Mouse (Mus musculus) MN1 (cell line): ENCODE measurements around the gene Cradd.

Experiments used
- DNase-seq: peaks from one replicate; pipeline ENCODE4 v3.0.0-alpha.2; 2016; ENCODE audit warnings: low spot score

Cradd gene

DNA sequence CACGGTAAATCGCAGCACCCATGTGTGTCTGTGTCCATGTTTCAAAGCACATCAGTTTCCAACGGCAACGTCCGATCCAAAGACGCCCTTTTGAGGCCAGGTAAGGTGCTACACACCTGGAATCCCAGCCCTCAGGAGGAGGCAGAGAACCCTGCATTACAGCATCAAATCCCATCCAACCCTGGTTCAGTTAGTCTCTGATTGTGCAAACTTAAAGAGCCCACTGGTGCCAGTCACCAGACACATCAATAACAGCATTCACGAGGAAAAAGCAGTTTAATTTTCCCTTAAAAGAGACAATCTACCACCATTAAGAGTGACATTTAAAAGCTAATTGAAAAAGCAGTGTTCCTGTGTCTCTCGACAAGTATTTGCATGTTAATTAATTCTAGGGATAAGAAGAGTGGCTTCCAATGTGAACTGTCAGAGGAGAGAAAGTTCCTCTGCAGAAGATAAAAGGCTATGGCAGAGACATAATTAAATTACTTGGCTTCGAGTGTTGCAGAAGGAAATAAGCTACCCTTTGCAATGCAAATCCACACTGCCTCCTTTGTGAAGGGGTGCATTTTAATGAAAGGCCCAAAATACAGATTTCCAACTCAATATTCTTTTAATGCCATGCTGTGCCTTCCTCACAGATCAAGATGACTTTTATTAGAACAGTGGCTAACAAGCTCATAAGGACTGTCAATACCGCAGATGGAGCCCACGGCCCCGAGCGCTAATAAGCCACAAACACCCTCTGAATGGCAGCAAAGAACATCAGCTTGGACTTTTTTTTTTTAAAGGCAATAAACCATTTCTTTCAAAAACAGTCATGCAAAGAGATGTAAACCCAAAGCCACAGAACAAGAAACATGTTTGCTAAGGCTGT lies 84.5 kb downstream of the Cradd start:
- DNase-seq, result peak; percentile 52

DNA sequence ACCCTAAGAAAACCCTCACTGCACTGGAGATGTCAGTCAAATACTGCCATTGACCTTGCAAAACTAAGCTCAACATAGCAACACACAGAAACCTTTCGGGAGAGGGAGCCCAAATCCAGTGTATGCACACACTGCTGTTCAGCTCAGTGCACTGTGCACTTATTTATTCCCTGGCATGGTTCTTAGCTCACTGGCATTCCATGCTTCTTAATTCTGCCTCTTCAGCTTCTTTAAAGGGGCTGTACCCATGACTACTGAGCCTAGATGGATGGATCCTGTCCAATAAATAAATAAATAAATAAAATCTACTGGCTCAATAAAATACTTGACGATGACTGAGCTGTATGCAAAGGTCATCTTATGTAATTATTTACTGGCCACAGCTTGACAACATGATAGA lies 85.3 kb downstream of the Cradd start:
- no peak for DNase-seq

DNA sequence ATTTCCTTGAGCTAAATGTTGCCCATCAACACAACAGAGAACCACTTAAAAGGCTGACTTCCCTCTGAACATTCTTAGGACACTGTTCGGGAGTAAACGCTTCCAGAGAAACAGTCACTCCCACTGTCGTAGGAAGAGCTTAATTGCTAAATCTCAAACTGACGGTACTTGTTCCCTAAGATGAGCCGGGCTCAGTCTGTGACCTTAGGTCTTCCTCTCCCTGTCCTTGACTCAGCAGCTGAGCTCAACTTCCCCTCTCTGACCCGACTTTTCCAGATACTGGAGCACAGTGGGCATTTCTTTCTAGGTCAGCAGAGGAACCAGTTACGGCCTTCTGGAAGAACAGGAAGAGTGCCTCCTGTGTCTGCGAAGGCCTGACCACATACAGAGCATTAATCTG lies 87.7 kb downstream of the Cradd start:
- DNase-seq, result no peak

DNA sequence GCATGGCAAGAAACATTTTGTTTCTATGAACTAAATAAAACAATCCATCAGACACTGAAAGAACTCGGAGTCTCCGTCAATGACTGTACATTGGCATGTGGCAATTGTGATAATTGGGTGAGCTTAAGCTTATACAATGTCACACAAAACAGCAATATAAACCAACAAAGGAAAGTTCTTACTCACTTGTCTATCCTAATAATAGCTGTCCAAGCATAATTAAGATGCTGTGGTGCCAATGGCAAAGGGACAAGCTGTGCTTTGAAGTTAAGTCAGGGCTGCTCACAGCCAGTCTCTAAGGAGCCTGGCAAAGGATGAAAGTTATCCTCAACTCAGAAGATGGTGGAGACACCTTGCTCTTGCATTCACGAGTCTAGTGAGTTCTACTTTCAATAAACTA lies 89.3 kb downstream of the Cradd start:
- DNase-seq, result no peak

DNA sequence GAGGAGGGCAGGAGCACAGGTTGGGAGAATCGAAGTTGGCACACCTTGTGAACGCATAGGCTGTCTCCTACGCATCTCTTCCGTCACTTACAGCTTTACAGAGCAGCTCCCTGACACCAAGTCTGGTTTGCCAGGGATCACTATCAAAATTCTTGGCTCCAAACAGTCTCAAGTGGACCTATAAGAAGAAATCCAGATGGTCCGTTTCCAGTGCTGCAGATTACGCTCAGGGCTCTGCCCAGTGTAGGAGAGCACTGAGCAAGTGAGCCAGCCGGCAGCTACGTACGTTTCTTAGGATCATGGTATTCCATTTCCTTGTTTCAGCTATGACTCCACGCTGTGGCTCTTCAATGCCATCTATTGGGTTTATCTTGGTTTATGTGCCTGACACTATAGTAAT lies 90.9 kb downstream of the Cradd start:
- no peak for DNase-seq

DNA sequence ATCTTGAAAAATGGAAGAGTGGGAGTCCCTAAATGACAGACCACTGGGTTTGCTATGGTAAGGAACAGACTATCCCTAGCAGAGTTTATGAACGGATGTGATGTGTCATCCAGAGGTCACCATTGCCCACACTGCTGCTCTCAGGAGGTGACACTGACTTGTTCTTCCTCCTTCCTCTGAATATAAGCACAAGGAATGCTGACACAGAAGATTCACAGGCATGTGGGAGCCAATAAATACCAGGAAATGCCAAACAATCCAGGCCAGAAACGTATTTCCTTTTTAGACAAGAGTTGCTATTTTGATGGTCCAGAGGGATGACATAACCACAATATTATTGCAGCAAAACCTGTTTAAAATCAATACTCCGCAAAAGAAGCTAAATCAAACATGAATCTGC lies 91.4 kb downstream of the Cradd start:
- no peak for DNase-seq

DNA sequence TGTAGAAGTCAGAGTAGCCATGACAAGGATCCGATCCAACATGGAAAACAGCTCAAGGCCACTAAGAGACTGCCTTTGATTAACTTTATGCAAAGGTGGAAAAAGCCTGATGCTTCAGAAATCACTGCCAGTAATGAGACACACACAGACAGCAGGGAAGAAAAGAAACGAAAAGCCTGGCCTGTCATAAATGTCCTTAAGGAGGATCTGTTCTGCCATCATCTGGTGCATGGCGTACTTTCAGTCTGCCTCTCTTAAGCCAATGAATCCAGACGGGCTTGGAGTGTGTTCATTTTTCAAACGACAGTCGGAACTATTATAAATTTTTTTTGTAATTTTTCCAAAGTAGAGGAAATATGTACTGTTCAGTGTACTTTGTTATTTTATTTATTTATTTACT lies 95.7 kb downstream of the Cradd start:
- DNase-seq, result peak; percentile 27

DNA sequence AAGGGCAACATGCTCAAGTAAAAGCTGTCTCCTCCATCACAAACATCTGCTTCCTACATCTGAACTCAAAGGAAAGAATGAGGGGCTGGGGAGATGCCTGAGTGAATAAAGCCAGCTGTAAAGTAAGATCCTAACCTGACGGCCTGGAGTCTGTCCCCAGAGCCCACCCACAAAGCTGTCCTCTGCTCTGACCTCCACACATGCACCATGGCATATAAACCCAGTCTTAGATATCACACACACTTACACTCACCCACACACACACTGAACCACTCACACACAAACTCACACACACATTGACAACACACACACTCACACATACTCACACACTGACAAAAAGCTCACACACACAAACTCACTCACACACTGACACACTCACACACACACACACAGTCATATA lies 96.3 kb downstream of the Cradd start:
- DNase-seq, result no peak

DNA sequence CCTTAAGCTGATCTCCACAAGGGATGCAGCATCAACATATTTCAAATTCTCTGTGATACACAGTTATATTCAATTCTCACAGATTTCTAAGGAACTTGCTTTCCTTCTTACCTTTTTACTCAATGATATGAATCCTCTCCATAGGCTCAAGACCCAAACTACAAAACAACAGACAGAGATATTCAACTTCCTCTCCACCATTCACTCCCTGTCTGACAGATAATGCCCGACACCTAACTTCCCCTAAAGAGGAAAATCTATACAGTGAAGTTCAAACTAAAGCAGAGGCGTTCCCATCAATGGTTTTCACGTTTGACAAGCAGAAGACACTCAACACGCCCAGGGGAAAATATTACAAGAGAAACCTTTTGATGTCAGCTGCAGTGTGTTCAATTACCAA lies 97.2 kb downstream of the Cradd start:
- no peak for DNase-seq

DNA sequence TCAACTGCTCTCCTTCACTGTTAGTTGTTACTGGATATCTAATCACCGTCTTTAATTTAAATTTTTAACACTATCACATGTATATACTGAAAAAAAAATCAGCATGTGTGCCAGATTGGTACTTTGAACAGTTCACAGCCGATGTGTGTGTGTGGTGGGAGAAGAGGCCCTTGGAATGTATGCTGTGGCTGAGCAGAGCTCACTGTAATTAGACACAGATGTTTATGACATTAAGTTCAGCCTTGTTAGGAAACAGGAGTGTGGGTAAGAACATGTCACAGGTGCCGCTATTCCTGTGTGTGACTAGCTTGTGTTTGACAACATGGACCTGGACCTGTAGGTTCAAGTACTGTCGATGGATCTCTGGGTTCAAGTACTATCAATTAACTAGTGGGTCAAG lies 98.9 kb downstream of the Cradd start:
- no peak for DNase-seq

DNA sequence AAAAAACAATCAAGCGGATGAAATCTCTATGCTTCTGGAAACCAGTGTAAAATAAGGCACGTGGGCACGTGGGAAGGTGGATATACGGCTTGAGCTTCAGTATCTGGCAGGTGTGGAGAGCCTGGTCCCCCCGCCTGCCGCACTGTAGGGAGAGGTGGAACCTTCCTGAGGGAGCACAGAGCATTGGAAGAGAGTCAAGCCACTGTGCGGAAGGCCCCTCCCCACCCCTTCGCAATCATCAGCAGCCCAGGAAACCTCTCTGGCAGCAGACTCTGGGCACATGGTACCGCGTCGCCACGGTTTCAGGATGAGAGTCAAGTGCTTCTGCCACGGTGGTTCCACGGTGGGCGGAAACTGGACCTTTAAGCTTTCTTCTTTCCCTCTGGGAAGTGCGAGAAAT lies 100.7 kb downstream of the Cradd start:
- no peak for DNase-seq

DNA sequence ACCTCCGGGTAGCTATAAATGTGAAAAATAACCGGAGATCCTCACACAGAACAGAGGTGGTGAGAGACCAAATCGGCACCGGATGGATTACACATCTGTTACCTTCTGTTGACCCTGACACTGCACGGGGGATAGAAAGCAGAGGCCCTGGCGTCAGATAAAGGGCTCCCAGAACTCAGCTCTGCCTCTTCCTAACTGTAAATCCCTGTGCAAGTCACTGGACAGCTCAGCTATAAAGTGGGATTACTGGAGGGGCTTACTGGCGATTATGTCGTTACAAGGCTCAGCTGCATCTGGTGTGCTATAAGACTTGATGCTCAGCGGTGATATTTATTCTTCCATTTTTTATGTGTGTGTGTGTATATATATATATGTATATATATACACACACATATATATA lies 102.0 kb downstream of the Cradd start:
- no peak for DNase-seq

DNA sequence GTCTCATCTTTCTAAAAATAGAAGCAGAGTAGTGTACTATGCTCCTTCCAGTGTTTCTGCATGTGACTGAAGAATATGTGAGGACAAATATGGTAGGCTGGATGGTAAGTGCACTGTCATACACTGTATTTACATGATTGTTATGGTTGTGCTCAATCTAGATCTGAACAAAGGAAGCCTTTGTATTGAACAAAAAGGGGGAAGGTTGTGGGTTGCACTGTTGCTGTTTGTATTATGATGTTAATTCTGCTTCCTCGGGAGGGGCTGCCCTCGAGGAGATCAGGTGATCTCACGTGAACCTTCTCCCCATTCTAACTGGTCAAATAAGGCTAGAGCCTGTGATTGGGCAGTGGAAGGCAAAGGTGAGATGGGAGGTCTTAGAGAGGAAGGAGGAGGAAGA lies 103.4 kb downstream of the Cradd start:
- no peak for DNase-seq

DNA sequence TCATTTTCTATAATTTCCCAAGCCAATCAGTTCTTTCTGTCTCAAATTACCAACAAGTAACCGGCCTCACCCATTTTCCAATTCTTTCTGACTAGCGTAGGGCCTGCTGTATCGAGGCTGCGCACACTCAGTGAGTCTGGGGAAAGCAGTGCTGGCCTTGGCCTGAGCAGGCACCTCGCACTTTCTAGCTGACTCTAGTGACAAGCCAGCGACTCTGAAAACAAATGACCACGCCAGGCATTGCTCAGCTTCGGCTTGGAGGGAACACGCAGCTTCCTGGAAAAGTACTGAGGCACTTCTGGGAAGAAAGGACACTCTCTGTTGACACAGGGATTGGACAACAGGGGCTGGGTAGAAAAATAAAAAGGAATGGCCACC lies 105.3 kb downstream of the Cradd start:
- no peak for DNase-seq

DNA sequence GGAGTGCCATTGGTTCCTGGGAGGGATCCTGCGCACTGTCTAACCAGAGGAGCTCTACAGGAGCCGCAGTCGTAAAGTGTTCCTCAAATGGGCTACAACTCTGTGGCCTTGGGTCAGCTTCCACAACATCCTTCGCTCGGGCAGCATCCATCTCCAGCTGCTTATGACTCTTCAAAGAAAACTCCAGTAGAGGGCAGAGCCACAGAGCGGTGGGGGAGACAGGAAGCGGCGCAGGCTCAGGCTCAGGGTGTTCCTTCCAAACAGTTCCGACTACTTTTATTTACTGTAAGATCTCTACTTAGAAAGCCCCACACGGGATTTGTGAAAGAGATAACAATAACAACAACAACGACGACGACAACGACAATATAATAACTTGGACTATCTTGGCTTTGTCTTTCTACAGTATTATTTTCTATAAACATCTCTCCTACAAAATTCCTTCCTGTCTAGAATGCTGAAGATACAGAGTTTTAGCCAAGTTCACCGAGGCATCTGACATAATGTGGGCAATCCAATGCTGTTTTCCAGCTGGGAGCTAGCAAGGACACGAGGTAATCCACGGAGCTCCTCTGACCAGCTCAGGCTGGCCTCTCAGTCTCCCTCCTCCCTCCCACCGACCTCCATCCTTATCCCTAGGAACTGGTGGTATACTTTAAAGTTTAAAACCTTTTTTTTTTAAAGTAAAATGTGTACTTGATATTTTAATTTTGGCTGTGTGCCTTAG lies 105.8 kb downstream of the Cradd start:
- no peak for DNase-seq

DNA sequence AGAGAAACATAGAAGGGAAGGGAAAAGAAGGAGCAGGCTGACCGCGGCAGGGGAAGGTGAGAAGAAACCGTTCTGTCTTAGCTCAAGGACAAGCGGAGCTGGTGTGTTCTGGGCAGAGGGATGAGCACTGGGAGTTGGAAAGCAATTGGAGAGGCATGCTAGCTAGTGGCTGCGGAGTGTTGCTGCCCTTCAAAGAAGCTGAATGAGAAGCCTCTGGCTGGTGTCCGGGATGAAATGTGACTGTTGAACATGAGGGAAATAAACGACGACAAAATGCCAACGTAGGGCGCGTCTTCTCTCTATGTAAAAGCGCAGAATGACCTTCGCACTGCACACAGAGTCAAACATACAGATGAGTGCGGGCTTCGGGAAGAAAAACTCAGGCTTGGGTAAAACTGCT lies 108.6 kb downstream of the Cradd start:
- no peak for DNase-seq

DNA sequence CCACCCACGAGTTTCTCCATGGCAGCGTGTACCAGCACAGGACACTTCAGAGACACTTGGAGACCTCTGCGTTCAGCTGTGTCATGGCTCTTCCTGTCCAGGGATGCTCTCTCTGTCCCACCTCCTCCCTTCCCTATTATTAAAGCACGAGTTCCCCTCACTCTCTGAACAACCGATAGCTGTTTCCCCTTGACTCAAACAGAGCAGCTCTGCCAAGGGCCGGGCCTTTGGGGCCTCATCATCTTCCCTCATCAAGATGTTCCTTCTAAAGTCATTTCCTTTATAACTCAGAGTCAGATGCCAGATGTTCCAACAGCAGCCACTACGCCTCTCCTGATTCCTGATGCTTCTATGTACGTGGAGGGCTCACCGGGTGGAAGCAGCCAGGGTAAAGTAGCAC lies 110.1 kb downstream of the Cradd start:
- no peak for DNase-seq

DNA sequence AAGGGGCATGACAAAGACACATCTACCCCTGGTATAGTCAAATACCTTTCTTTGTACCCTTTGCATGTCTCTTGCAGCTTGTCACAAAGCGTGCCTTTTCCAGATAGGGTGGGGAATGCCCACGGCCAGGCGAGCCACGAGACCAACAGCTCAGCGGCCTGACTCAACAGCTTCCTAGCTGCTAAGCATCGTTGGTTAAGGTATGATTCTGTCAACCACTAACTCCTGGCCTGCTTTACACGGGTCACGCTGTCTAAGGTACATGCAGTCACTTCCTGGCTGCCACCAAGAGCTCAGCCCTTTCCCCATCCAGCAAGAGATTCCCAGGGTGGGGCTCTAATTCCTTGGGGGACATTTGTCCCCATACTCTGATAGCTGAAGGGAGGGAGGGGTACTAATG lies 110.6 kb downstream of the Cradd start:
- no peak for DNase-seq

DNA sequence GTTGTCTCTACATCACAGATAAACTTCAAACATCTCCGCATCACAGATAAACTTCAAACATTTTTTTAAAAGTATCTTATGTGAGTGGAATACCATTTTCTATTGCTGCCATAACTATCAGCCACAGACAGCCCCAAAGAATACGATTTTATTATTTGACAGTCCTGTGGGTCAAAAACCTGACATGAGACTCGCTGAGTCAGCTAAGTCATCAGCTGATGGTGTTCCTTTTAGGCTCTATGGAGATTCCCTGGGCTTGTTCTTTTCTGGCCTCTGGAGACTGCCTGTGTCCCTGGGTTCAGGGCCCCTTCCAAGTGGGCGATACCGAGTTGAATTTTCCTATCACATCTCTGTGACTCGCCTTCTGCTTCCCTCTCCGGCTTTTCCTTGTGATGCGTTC lies 112.3 kb downstream of the Cradd start:
- no peak for DNase-seq

DNA sequence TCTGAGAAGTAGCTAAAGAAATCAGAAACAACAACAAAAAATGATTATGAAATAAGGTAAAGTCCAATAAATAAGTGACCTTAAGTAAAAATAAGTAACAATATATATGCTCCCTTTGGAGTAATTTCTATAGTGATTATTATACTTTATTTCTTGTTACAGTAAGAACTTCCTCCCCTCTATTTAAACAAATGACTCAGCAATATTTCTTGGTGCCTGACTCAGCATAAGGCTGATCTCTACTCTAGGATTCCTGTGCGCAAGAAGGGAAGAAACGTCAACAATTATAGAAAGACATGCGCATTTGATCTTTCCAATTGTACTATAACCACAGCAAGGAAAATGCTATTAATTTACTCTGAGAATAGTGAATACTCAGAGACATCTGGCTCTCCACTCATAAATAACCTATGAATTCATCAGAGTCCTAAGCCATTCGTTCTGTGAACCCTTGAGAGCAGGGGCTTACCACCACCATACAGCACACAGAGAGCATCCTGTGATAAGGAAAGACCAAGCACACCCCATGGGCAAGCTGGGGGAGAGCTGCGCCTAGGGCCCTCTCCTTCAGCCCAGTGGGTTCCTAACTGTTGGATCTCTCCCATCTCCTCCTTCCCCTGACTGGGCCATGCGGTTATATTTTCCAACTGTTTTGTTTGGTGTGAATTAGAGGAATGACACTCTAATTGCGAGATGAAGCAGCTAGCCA lies 113.1 kb downstream of the Cradd start:
- DNase-seq, result no peak

DNA sequence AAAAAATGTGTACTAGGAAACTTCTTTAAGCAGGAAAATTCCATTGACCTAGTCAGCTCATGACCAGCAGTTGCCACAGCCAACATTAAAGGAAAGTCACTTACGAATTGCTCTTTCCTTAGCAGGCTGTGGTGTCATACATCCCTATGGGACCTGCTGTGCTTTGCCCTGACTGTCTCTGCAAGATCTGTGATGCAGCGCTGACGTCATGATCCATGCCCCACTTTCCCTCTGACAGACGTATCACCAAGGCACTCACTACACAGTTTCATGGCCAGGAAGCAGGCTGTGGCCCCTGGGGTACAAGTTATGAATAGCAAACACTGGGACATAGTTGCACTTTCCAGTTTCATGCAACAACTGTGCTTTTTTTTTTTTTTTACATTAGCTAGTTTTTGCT lies 113.8 kb downstream of the Cradd start:
- DNase-seq, result no peak

DNA sequence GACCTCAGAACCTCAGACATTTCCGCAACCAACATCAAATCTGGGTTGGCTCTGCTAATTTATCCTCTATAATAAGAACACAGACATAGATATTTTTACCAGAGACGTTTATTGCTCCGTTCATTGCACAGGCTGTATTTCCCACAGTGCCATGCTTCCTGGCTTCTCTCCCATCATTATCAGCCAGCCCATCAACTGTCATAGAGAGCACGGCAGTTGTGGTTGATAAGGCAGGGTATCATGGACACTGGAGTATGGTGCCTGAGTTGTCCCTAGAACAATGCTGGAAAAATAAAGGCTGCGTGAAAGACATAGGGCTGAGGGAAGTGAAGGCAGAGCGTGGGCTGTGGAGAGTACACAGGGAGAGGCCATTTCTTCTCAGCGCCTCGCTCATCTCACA lies 116.5 kb downstream of the Cradd start:
- DNase-seq, result no peak

DNA sequence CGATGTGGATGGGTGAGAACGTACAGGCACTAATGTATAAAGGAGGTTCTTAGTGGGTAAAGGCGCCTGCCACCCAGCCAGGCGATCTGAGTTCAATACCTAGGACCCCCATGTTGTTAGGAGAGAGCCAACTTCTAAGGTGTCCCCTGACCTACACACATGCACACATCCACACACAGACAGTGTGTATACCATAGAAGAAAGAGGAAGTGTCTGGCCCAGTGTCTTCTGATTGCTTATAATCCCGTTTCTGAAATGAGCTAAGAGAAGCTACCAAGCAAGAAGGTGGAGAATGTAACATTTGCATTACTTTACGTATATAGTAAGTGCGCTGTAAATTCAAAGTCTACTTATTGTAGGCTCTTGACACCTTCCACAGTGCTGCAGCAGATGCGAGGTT lies 122.4 kb downstream of the Cradd start:
- no peak for DNase-seq
